Mouse (Mus musculus) erythroid progenitor cell, adult 5-6 weeks (primary cell): Measurements from ENCODE around the gene Bcas3. TPM values are rescaled to one million over a fixed set of nuclear protein-coding genes. Genes with fewer than 3 reads are reported as not detected.

ENCODE experiments used
- ATAC-seq: replicated peaks from 2 replicates; pipeline ENCODE4 v1.8.0; 2016; ENCODE audit warnings: moderate number of reproducible peaks, mild to moderate bottlenecking, moderate TSS enrichment, inconsistent platforms; ENCODE audit not compliant: poor library complexity, low FRiP score, severe bottlenecking
- total RNA-seq, 2 experiments: library from RNA; stranded (forward) in 1 of 2; stranded (reverse) in 1 of 2; fragments of 150-400 nt in 1 of 2; fragments of 186-747, 209-891 nt in 1 of 2; gene quantifications; 2 replicates each; pipeline versions ENCODE4 v1.2.3 to v1.2.4; 2015 to 2017; ENCODE audit warnings: low replicate concordance in 2 of 2

Gene Bcas3
- total RNA-seq, 2 experiments from 2014 or later = 35.8 to 60.8 TPM

DNA sequence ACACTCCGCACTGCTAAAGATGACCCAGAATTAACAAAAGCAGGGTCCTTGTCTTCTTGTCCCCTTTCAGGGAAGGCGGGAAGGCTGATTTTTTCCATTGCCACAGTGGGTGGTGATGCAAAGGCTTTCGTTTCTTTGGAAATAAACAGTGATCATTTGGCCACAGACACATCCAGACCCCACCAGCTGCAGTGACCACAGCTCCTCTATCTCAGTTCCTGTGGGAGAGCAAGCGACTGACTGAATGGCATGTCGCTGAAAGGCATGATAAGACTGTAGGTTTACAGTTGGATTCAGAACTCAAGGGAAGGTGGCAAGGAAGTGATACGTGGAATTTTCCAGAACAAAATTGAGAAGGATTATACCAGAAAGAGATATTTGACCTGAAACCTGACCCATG is 371.2 kb downstream of the Bcas3 start:
- ATAC-seq = no peak

DNA sequence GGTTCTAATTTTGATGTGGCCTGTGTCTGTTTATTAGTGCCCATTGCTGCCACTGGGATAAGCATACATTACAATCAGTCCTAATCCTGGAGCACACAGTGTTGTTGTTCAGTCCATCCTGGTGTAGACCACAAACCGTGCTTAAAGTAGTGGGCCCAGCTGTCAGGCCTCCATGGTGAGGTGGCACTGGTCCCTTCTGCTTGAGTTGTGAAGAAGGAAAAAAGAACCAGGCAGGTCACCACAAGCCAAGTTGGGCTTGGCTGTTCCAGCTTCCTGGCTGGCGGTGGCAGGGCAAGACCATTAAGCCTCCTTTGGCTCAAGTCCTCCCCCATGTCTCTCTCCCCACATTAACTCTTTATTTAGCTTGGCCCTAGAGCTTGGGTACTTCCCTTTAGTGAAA is 376.8 kb downstream of the Bcas3 start:
- ATAC-seq = no peak

DNA sequence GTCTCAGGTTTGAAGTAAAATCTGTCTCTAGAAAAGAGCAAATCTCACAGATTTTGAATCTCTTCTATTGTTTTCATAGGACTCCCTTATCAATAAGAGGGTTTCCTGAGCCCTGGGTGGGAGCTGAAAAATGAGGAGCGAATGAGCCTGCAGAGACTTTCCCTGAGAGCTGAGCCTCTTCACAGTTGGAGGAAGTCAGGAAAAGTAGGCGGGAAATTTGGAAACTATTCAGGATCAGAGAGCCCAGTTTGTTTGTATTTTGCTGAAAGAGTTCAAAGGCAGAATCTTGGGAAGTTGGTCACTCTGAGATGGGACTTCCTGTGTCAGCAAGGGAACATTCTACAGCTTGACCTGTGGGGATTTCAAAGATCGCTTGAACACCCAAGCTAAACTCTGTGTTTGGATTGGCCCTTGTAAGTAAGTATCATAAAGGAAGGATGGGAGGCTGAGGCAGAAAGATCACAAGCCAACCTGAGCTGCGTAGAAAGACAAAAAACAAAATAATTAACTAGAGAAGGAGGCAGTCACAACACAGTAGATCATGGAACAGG is 379.6 kb downstream of the Bcas3 start:
- no peak for ATAC-seq

DNA sequence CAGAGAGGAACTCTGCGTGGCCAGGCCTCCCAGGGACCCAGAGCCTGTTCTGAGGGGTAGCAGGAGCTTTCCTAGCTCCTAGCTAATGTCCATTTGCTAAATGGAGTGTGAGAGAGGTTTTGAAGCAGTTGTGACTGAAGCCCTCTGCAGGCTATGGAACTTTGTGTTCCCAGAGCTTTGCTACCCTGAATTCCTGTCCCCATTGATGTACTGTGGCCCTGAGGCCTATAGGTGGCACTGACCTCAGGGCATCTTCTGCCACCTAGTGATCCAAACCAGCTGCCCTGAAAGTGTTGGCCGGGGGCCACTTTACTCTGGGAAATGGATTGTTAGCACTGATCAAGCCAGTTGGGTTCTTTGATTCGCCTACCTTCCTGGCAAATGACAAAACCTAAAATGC is 380.6 kb downstream of the Bcas3 start:
- ATAC-seq = peak; percentile 44; the same call in 1 of the 2 replicates

DNA sequence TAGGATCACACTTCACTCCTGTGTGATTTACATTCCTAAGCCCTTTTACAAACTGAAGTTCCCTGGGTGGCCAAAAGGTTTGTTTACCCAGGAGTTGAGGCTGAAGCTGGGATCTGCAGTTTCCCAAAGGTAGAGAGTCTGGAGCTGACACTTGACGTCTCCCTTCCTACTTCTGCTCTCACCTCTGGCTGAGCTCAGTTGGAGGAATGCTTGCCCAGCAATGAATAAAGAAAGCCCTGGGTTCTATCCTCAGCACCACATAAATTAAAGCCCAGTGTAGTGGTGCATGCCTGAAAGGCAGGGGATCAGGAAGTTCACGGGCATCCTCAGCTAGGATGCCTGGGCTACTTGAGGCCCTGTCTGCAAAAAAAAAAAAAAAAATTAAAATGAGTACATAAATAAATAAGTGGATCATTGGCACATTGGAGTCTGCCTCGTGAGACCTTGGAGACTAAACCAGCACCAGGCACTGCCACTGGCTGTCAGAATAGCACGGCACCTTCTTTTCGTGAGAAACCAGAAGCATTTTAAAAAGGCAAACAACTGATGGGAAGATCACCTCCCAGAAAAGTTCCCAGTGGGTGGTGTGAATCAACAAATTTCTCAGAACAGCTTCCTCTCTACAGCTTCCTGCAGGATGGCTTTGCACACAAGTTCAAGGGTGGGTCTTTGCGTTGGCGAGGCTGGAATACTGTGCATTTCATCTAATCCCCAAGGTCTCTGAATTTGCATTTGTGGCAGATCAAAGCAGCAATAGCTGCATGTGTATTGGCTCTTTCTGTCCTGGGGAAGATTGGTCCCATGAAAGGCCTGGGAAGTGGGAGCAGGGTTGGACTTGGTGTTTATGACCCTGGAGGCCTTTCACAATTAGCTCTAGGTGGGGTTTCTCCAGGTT is 381.6 kb downstream of the Bcas3 start:
- no peak for ATAC-seq

DNA sequence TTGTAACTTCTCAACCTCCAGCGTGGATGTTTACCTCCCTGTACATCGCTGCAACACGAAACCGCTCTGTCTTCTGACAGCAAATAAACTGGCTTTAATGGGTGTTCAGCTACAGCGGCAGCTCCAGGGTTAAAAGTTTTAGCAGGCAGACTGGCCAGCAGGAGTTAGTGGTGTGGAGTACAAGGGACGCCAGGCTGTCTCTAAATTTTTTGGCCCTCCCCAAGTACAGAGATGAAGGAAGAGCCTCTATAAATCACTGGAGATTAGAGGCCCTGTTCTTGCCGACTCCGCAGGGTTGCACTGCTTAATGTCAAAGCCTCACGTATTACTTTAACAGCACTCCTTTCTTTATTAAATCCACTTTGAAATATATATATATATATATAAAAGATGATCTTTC is 384.3 kb downstream of the Bcas3 start:
- ATAC-seq = no peak

DNA sequence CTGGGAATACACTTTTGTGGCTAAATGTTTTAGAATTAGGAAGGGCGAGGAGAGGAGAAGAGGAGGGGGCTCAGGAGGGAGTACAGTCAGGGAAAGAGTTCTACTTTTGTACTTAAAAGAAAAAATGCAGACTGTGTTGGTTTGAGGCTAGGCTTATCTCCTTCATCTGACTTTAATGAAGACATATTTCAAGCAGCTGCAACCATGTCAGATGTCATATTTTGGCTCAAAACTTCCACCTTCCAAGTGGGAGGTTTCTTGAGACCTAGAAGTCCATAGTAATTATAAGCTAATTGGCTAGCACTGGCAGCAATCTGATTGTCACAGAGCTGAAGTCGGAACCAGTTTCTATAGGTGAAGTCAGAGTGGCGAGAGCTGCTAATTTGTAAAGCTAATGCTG is 384.9 kb downstream of the Bcas3 start:
- ATAC-seq = no peak

DNA sequence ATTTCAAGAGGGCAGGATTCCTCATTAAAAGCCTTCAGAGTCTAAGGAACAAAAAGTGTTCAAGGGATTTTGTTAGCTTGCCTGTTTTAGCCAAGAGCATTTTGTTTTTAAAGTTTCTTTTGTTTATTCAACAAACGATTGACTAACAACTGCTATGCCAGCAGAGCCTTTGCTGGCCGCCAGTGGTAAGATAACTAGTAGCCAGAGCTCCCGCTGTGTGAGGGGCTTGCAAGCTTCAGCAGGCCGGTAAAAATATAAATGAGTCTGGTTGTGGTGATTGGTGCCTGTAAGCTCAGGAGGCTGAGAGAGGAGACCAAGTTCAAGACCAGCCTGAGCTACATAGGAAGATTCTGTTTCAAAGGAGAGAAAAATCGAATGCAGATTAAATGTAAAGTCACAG is 385.6 kb downstream of the Bcas3 start:
- no peak for ATAC-seq

DNA sequence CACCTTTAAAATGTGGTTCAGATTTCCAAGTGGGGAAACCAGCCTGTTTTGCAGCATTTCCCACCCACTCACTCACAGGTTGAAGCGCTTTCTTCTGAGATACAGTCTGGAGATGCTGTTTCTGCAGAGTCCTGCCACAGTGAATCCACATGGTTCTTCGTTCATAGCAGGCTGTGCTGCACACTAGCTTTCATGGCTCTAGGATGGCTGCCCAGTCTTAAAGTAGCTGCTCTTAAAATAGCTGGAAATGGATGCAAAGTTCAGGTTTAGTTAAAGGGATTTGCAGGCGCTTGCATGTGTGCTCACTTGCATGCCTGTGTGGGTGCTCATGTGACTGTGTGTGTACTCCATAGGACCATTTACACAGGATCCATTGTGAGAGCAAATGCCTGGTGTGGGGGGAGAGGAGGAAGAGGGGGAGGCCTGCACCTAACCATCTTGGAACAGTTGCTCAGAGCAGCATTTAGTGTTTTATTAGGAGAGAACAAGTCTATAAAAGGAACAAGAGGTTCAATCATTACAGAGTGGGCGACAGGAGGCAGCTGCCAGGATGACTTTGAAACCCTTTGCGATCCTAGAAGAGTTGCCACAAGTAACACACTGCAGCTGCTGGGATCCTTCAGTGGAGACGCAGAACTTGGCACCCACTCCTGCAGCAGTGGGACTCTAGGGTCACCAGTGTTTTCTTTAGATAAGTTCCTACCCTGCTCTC is 386.5 kb downstream of the Bcas3 start:
- ATAC-seq = no peak

DNA sequence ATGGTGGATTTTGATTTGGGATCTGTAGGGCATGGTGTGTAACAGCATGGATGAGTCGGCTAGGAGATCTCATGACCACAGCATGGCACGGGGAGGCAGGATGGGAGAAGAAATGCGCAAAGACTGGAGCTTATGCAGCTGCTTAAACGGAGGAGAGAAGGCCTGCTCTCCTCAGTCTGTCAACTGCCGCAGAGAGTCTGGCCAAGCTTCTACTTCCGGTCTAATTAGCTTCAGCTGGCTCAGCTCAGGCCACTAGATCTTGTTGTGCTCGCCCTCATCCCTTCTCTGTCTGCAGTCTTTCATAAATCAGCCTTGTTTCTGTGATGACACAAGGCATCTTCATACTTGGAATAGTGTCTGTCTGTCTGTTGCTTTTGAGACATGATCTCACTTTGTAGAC is 393.4 kb downstream of the Bcas3 start:
- ATAC-seq = no peak

DNA sequence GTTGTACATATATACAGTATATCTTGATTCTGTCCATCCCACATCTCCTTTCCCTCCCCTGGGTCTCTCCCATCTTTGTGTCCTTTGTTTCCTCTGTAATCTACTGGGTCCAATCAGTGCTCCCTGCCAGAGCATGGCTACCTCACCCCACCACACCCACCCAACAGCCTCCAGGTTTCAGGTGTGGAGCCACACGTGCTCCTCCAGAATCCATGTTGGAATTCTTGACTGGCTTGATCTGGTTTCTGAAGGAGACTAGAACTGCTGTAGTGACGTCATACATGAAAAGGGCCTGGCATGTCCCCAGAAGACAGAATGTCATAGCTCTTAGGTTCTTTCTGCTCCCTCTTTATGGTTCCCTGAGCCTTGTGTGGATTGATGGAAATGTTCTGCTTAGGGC is 395.9 kb downstream of the Bcas3 start:
- no peak for ATAC-seq

DNA sequence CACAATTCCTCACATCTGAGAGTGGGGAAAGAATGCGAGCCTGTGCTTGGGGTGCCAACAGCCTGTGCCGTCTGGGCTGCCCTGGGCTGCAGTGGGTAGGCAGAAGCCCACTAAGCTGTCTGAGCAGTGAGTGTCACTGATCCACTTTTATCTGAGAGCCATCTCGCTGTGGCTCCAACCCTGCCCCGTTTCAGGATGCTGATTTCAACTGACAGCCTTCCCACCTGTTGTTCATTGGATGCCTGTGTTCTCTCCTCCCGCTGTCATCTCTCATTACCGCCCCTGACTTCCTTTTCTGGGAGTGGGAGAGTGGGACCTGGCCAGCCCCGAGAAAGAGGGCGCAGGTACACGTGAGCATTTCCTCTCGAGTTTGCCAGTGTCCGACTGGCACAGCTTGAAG is 398.2 kb downstream of the Bcas3 start:
- ATAC-seq = no peak

DNA sequence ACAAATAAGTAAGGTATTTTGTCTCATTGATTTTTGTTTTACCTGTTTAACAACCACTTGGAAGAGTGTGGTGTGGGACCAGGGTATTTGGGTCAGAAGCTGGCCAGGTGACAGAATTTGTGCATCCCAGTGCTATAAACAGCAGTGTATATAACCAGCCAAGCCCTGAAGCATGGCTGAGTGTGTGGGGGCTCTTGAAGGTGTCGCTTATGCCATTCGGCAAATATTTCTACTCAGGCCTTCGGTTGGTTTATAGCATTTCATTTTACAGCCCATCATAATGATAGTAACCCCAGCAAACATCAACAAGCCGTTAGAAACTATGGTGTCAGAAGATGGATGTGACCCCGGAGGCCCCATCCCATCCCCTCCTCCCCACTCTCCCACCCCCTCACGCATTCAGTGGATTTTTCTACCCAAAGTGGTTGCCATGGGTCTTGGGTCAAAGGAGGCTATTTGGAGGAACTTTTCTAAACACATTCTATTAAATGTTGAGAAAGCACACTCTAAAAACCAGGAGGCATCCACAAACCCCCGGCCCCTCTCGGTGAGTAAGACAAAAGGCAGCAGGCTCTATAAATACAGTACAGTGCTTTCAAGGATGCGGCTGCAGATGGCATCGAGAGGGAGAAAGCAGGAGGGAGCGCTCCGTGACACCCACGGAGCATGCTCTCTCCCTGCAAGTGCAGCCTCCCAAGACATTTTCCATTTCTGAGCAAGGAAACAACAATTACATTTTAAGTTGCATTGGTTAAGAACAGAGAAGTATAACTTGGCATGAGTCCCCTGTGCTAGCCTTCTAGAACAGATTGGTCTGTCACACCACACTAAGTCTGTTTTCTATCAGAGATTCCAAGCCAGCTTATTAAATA is 401.9 kb downstream of the Bcas3 start:
- ATAC-seq = no peak

DNA sequence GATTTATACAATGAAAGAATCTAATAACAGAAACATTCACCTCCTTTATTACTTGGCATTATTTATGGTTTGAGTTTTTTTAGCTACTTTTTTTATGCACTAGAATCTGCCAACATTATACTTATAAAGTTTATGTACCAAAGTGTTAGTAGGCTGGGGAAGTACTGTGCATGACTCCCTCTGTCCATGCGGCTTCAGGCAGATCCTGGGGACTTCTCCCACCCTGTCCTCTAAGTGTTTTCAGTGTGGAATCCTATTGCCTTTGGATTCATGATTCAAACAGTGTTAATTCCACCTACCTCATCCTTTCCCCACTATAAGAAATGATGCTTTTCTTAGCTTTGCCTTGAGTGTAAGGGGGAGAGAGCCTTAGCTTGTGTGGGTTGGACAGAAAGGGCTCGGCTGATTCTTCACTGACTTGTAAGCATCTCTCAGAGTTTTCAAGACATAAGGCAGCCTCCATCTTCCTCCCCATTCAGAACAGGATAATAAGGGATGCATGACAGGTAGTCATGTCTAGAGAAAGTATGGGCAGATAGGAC is 402.6 kb downstream of the Bcas3 start:
- ATAC-seq = no peak

DNA sequence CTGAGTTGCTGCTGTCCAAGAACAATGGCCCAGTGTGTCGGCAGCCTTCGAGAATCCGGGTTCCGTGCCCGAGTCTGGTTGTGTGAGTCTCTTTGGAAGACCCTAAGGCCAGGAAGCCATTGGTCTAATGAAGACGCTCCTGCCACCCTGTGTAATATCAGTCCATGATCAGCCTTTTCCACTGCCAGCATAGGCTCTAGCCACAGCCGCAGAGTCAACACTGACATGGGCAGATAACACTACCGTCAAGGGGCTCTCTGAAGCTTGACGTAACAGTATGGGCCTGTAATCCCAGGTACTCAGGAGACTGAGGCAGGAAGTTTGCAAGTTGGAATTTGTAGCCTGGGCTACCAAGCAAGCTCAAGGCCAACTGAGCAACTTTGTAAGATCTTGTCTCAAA is 405.9 kb downstream of the Bcas3 start:
- no peak; the same call in 1 of the 2 replicates for ATAC-seq

DNA sequence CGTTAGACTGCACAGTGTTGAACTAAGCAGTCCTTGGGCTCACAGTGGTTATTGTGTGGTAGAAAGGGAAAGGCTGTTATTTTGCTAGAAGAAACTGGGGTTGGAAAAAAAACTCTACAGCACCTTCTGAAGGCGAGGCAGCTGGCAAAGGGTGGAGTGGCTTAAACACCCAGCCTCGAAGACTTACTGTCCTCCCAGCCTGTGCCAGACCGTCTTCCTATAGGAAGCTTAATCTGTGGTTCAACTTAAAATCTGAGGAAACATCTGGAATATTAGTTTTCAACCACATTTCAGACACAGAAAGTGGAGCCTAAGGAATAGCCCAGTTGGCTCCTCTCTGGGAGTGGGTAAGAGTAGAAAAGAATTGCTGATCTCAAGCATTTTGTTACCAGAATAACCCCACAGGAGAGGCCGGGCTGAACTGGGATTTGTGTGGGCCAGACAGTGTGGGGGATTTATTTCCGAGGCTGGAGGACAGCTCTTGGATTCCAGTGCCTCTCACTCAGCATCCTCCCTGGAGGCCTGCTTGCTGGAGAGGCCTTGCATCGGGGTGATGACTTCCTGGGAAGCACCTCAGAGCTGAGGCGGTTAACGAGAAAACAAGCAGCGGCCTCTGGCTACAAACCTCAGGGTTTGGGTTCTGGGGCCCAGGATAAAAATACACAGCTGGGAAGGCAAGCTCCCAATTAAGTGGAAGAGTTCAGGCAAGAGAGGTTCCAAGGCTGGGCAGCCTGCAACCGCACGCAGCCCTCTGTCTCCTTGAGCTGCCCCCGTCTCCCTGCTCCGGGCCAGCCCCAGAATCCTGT is 406.9 kb downstream of the Bcas3 start:
- ATAC-seq = no peak

DNA sequence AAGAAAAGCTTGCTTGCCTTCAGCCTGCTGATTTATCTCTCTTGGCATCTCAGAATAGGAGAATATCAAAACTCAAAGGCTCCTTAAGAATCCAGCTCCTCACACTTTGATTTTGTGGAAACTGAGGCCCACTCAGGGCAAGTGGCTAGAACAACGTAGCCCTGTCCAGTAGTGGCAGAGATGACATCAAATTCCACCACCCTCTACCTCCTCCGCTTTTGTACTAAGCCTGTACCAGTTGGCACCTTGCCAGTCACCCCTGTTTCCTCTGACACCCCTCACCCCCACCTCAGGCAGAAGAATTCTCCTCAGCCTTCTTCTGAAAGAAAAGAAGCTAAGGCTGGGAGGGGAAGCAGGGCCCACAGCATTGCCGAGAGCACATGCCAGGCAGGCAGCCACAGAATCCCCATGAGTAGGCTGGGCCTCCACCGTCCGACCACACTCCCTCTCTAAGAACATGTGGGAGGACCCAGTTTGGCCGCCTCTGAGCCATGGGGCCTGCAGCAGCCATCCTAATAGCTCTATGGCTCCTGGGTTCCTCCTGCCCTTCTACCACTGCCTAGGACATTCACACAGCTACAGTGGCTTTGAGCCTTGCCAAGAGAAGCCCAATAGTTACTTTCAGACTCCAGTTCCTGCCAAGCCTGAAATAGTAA is 407.6 kb downstream of the Bcas3 start:
- no peak for ATAC-seq

DNA sequence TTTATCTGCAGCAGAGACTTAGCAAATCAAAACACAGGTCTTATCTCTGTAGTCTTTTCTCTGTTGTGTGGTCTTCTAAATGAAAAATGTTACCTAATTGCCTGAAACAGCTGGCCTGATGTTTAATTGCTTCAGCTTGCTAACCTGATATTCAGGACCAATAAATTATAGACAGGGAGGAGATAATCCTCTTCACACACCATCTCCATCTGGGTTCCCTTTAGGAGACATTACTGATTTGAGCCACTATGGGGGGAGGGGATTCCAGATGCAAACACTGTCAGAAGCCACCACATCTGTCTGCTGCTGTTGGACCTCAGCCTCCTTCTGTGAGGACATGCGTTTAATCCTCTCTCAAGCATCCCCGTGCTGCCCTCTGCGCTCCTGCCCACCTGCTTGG is 408.2 kb downstream of the Bcas3 start:
- no peak for ATAC-seq
